Mouse (Mus musculus) G1E (cell line): ENCODE data around the gene Caprin2.

Source experiments
- CTCF ChIP-seq: IDR thresholded peaks from 2 replicates; pipeline ENCODE4 v1.5.1; 2012; ENCODE audit warnings: low read depth, low read length, inconsistent platforms, mixed read lengths
- GATA1 ChIP-seq: IDR thresholded peaks from 2 replicates; pipeline ENCODE4 v1.6.1; 2012; ENCODE audit warnings: borderline replicate concordance, low read length, inconsistent platforms, mixed read lengths
- TAL1 ChIP-seq: conservative IDR thresholded peaks from 2 replicates; pipeline ENCODE4 v1.6.1; 2012; ENCODE audit warnings: low read depth, low read length, inconsistent platforms, mixed read lengths

GRCm38 (mm10) chr6:148918841-148919398 is 22.9 kb upstream of the Caprin2 start:
- no peak for TF ChIP-seq GATA1
- TF ChIP-seq CTCF = no peak
- no peak for TF ChIP-seq TAL1
